In genomic region chr9:64931751-64932610, GRCm38 (mm10) we compare ENCODE assay signal across 15 mouse cellular contexts. TPM values are rescaled to one million over a fixed set of nuclear protein-coding genes. Genes with fewer than 3 reads are reported as not detected.
DNase-seq lines count a peak whose midpoint lies in the region; ATAC-seq and TF ChIP-seq lines count a peak whose summit lies in the region.
"Had no signal": no experiment of that assay in that cellular context is flagged by ENCODE, and none has a peak within 500 bp of the region (broad histone marks: within the 10 kb centered on the region; RNA-seq: fewer than 3 reads in every experiment).

No protein-coding gene starts in this region.

- H3K27ac ChIP-seq in heart, adult 2 months: peak overlapping the region; percentile 61
- peak overlapping the region; percentile 31; the same call in 1 of the 2 replicates for H3K27ac ChIP-seq in stomach, embryonic 15.5 days
- no peak overlapping the region for H3K27ac ChIP-seq in stomach, postnatal 0 days (replicated peaks)
- peak overlapping the region; percentile 52 to 75 for H3K27ac ChIP-seq in heart, embryonic 14.5 days (replicated peaks in 1 of 2; ENCODE audit: control insufficient read depth in 1 of 2, insufficient read depth in 1 of 2, low read depth in 2 of 2, low read length in 2 of 2)
- H3K27ac ChIP-seq: kidney, postnatal 0 days had no signal

- no peaks in the 10 kb centered on the region for H3K27me3 ChIP-seq in heart, adult 2 months (ENCODE audit: control insufficient read depth, insufficient read depth, low read length)
- H3K27me3 ChIP-seq in stomach, embryonic 15.5 days (replicated peaks): no peaks in the 10 kb centered on the region
- no peaks in the 10 kb centered on the region for H3K27me3 ChIP-seq in stomach, postnatal 0 days (ENCODE audit: control insufficient read depth, insufficient read depth, low read length)
- no peaks in the 10 kb centered on the region for H3K27me3 ChIP-seq in heart, embryonic 14.5 days (ENCODE audit: control insufficient read depth, insufficient read depth, low read length)

- no peaks in the 10 kb centered on the region for H3K9me3 ChIP-seq in stomach, embryonic 15.5 days
- H3K9me3 ChIP-seq in stomach, postnatal 0 days (ENCODE audit: control insufficient read depth, low read length): no peaks in the 10 kb centered on the region
- H3K9me3 ChIP-seq in heart, embryonic 14.5 days (ENCODE audit: control insufficient read depth, low read length): no peaks in the 10 kb centered on the region

- intact Hi-C loops in heart, adult 2 months (cut with DNase I): no loop called here
- intact Hi-C loops in heart, postnatal 25 days (cut with DNase I): loop anchor here (10.0 kb wide), 2 partner anchors 537 to 587 kb away; partner anchors contain the start of gene Dis3l

- TF ChIP-seq CTCF in heart, adult 2 months (IDR thresholded peaks at IDR 0.05): no peak
- TF ChIP-seq CTCF in stomach, postnatal 0 days (IDR thresholded peaks at IDR 0.05; ENCODE audit: low read depth): no peak

- no peak overlapping the region for H3K4me2 ChIP-seq in stomach, embryonic 15.5 days
- no peak overlapping the region for H3K4me2 ChIP-seq in stomach, postnatal 0 days (replicated peaks; ENCODE audit: low read depth)
- H3K4me2 ChIP-seq in heart, embryonic 14.5 days (ENCODE audit: low read length): peak overlapping the region; percentile 17; the same call in 1 of the 2 replicates

- H3K4me3 ChIP-seq in heart, adult 2 months: no peak overlapping the region
- no peak overlapping the region for H3K4me3 ChIP-seq in stomach, embryonic 15.5 days (replicated peaks)
- H3K4me3 ChIP-seq in stomach, postnatal 0 days (ENCODE audit: low read depth, low read length): no peak overlapping the region
- no peak overlapping the region for H3K4me3 ChIP-seq in heart, embryonic 14.5 days (ENCODE audit: control insufficient read depth in 1 of 2, insufficient read depth in 1 of 2, low read depth in 1 of 2, low read length in 2 of 2)

- WGBS in heart, adult 2 months: 15% methylated on average over 7 of the region's 7 CpGs
- WGBS in stomach, embryonic 15.5 days: 64% methylated on average over 7 of the region's 7 CpGs
- WGBS in stomach, postnatal 0 days: 58% methylated on average over 7 of the region's 7 CpGs
- WGBS in heart, embryonic 14.5 days: 29% methylated on average over 7 of the region's 7 CpGs

- TF ChIP-seq EP300 in heart, adult 2 months (IDR thresholded peaks at IDR 0.05; ENCODE audit: insufficient read depth, low read depth, low read length): no peak
- TF ChIP-seq EP300 in stomach, postnatal 0 days (optimal IDR thresholded peaks at IDR 0.05): no peak

- no peak for TF ChIP-seq POLR2A in heart, adult 2 months (IDR thresholded peaks at IDR 0.05; ENCODE audit: insufficient read depth, low read depth, low read length)

- H3K4me1 ChIP-seq in heart, adult 2 months (ENCODE audit: control insufficient read depth, insufficient read depth, low read length): peaks cover 22% of the 10 kb centered on the region
- 0 out of 2 replicates have a peak, but pooled peaks cover 4% of the 10 kb centered on the region for H3K4me1 ChIP-seq in stomach, embryonic 15.5 days
- H3K4me1 ChIP-seq in stomach, postnatal 0 days (replicated peaks; ENCODE audit: control insufficient read depth, insufficient read depth): no peaks in the 10 kb centered on the region
- peaks cover 34 to 47% of the 10 kb centered on the region in 2 experiments for H3K4me1 ChIP-seq in heart, embryonic 14.5 days (ENCODE audit: control insufficient read depth in 2 of 2, insufficient read depth in 2 of 2, low read length in 2 of 2)

- H3K9ac ChIP-seq in heart, adult 2 months (ENCODE audit: low read depth, low read length): no peak overlapping the region
- no peak overlapping the region for H3K9ac ChIP-seq in stomach, embryonic 15.5 days
- no peak overlapping the region for H3K9ac ChIP-seq in stomach, postnatal 0 days (ENCODE audit: low read length)
- H3K9ac ChIP-seq in heart, embryonic 14.5 days (ENCODE audit: low read length): 0 out of 2 replicates have a peak overlapping the region, but pooled peaks have one; percentile 39

- DNase-seq in heart, adult 2 months: peak in 1 of 2 experiments; percentile 45
- no peak for DNase-seq in heart, postnatal 25 days (ENCODE audit: low spot score)
- no peak for DNase-seq in stomach, postnatal 0 days (ENCODE audit: low spot score)
- DNase-seq in layer of hippocampus, adult 9-11 months: no peak
- DNase-seq: gastrocnemius, postnatal 14 days; thymus, postnatal 14 days had no signal

- no peaks in the 10 kb centered on the region for H3K36me3 ChIP-seq in heart, adult 2 months (ENCODE audit: control insufficient read depth, insufficient read depth, low read length)
- no peaks in the 10 kb centered on the region for H3K36me3 ChIP-seq in stomach, embryonic 15.5 days
- no peaks in the 10 kb centered on the region for H3K36me3 ChIP-seq in stomach, postnatal 0 days (ENCODE audit: control insufficient read depth, insufficient read depth, low read length)
- H3K36me3 ChIP-seq in heart, embryonic 14.5 days (ENCODE audit: control insufficient read depth, insufficient read depth, low read length): no peaks in the 10 kb centered on the region

- ATAC-seq in stomach, embryonic 15.5 days (ENCODE audit: insufficient read depth, low FRiP score, low read depth): 0 out of 2 replicates have a peak, but pooled peaks have one; percentile 21
- no peak for ATAC-seq in stomach, postnatal 0 days (ENCODE audit: low FRiP score, low TSS enrichment)
- ATAC-seq in heart, embryonic 14.5 days (ENCODE audit: insufficient number of reproducible peaks, insufficient read depth, low FRiP score, low read depth): 0 out of 2 replicates have a peak, but pooled peaks have one; percentile 19
- ATAC-seq in megakaryocyte-erythroid progenitor cell, adult 5-6 weeks (replicated peaks; ENCODE audit: low FRiP score, low TSS enrichment, poor library complexity, severe bottlenecking): peak; percentile 60
- no peak for ATAC-seq in erythroblast, adult 5-6 weeks (replicated peaks; ENCODE audit: low FRiP score, poor library complexity, severe bottlenecking)
- ATAC-seq: activated CD4-positive, CD25-positive, alpha-beta regulatory T cell, adult 4 months had no signal

- H3K79me2 ChIP-seq in heart, adult 2 months (replicated peaks; ENCODE audit: control insufficient read depth, insufficient read depth, low read length): no peaks in the 10 kb centered on the region

RNA-seq across cellular contexts. Expression of gene Slc24a1, which starts 19.4 kb away (rescaled TPM):
- under 1 TPM; 0.05 to 0.10 TPM for total RNA-seq in heart, adult 2 months (2021)
- 0.02 TPM in 1 of 2 replicates, not detected in the other for polyA plus RNA-seq in heart, adult 2 months (2012; rRNA removed)
- total RNA-seq in heart, postnatal 25 days (2021): under 1 TPM; 0.08 to 0.10 TPM
- 0.03 and 0.08 TPM in 2 replicates for polyA plus RNA-seq in stomach, embryonic 15.5 days (2015; fragmentation: Nextera tagmentation; extraction: Ambion mirVana)
- 0.01 and 0.05 TPM in 2 replicates for polyA plus RNA-seq in stomach, postnatal 0 days (2015; fragmentation: Nextera tagmentation; extraction: Ambion mirVana)
- polyA plus RNA-seq in heart, embryonic 14.5 days (2014; fragmentation: Nextera tagmentation; extraction: Ambion mirVana): 0.05 TPM in 2 replicates
- total RNA-seq in megakaryocyte-erythroid progenitor cell, adult 5-6 weeks (2014; fragmentation: Nextera tagmentation): not detected in 2 replicates
- total RNA-seq in megakaryocyte-erythroid progenitor cell, adult 5-6 weeks (2017): not detected in 2 replicates
- total RNA-seq in erythroblast, adult 5-6 weeks (2015; ENCODE audit: low replicate concordance): not detected in 2 replicates
- 0.68 and 0.70 TPM in 2 replicates for total RNA-seq in erythroblast, adult 5-6 weeks (2017; ENCODE audit: low replicate concordance)
- polyA plus RNA-seq: embryonic facial prominence, embryonic 14.5 days; kidney, postnatal 0 days; neural tube, embryonic 11.5 days; small intestine, adult 2 months had no signal

RNA-seq across cellular contexts. Expression of gene Ints14, which starts 28.7 kb away (rescaled TPM):
- 10 to 100 TPM; 14.0 to 15.3 TPM for total RNA-seq in heart, adult 2 months (2021)
- polyA plus RNA-seq in heart, adult 2 months (2012; rRNA removed): 11.0 and 20.5 TPM in 2 replicates
- total RNA-seq in heart, postnatal 25 days (2021): 10 to 100 TPM; 16.1 to 16.4 TPM
- polyA plus RNA-seq in stomach, embryonic 15.5 days (2015; fragmentation: Nextera tagmentation; extraction: Ambion mirVana): 41.5 and 50.0 TPM in 2 replicates
- 25.0 and 25.8 TPM in 2 replicates for polyA plus RNA-seq in stomach, postnatal 0 days (2015; fragmentation: Nextera tagmentation; extraction: Ambion mirVana)
- polyA plus RNA-seq in heart, embryonic 14.5 days (2014; fragmentation: Nextera tagmentation; extraction: Ambion mirVana): 39.0 and 41.1 TPM in 2 replicates
- total RNA-seq in megakaryocyte-erythroid progenitor cell, adult 5-6 weeks (2014; fragmentation: Nextera tagmentation): 31.8 and 39.6 TPM in 2 replicates
- 31.6 and 43.1 TPM in 2 replicates for total RNA-seq in megakaryocyte-erythroid progenitor cell, adult 5-6 weeks (2017)
- 10.4 and 11.7 TPM in 2 replicates for total RNA-seq in erythroblast, adult 5-6 weeks (2015; ENCODE audit: low replicate concordance)
- 7.5 and 7.8 TPM in 2 replicates for total RNA-seq in erythroblast, adult 5-6 weeks (2017; ENCODE audit: low replicate concordance)

Comparison
In these comparisons a context has a peak if more than half of its experiments do, and no peak if none do; other contexts are left out.
1. ATAC-seq: peak in stomach, embryonic 15.5 days (single experiment), heart, embryonic 14.5 days (single experiment) and megakaryocyte-erythroid progenitor cell, adult 5-6 weeks (single experiment); none in stomach, postnatal 0 days (single experiment) and erythroblast, adult 5-6 weeks (single experiment).